Comparison of ENCODE assay signal across 10 mouse cellular contexts in genomic region chr17:31939292-31940060, GRCm38 (mm10).
DNase-seq lines count a peak whose midpoint lies in the region; ATAC-seq and TF ChIP-seq lines count a peak whose summit lies in the region.
"Had no signal": no experiment of that assay in that cellular context is flagged by ENCODE, and none has a peak within 500 bp of the region (broad histone marks: within the 10 kb centered on the region; RNA-seq: fewer than 3 reads in every experiment).

No protein-coding gene starts in this region.

- no peak for TF ChIP-seq CTCF in kidney, adult 2 months (conservative IDR thresholded peaks at IDR 0.05; ENCODE audit: insufficient read depth, insufficient read length, low read depth, low read length)
- no peak for TF ChIP-seq CTCF in liver, postnatal 0 days (IDR thresholded peaks at IDR 0.05; ENCODE audit: low read depth)

- TF ChIP-seq POLR2A in kidney, adult 2 months (IDR thresholded peaks at IDR 0.05; ENCODE audit: low read depth, low read length), result no peak

- no peaks in the 10 kb centered on the region for H3K36me3 ChIP-seq in kidney, adult 2 months (ENCODE audit: control insufficient read depth, insufficient read depth, low read length)
- no peaks in the 10 kb centered on the region for H3K36me3 ChIP-seq in liver, postnatal 0 days (replicated peaks; ENCODE audit: insufficient read depth, low read length)
- H3K36me3 ChIP-seq: heart, embryonic 15.5 days; neural tube, embryonic 12.5 days had no signal

- no peaks in the 10 kb centered on the region for H3K27me3 ChIP-seq in kidney, adult 2 months (replicated peaks; ENCODE audit: control insufficient read depth, insufficient read depth, low read length)
- H3K27me3 ChIP-seq in liver, postnatal 0 days (ENCODE audit: insufficient read depth, low read length), result no peaks in the 10 kb centered on the region
- H3K27me3 ChIP-seq: heart, embryonic 15.5 days; neural tube, embryonic 12.5 days had no signal

- H3K4me1 ChIP-seq in kidney, adult 2 months (ENCODE audit: control insufficient read depth, insufficient read depth, low read length), result peaks cover 44% of the 10 kb centered on the region
- H3K4me1 ChIP-seq in liver, postnatal 0 days (ENCODE audit: insufficient read depth), result peaks cover 28% of the 10 kb centered on the region
- H3K4me1 ChIP-seq: neural tube, embryonic 12.5 days had no signal

- peak; percentile 75 for DNase-seq in urinary bladder, postnatal 14 days (ENCODE audit: low spot score)
- DNase-seq in urinary bladder, postnatal 10 days (ENCODE audit: low spot score), result no peak
- peak; percentile 93 for DNase-seq in kidney, adult 2 months
- DNase-seq in liver, postnatal 0 days, result peak; percentile 70
- no peak for DNase-seq in layer of hippocampus, adult 8-10 months (ENCODE audit: low spot score in 2 of 2)

- H3K27ac ChIP-seq in kidney, adult 2 months (ENCODE audit: insufficient read depth, low read depth, low read length), result peak overlapping the region; percentile 86
- peak overlapping the region; percentile 76 for H3K27ac ChIP-seq in liver, postnatal 0 days (ENCODE audit: low read depth)
- H3K27ac ChIP-seq: heart, embryonic 15.5 days; neural tube, embryonic 12.5 days had no signal

- no peaks in the 10 kb centered on the region for H3K9me3 ChIP-seq in liver, postnatal 0 days (ENCODE audit: low read length)
- H3K9me3 ChIP-seq: heart, embryonic 15.5 days; neural tube, embryonic 12.5 days had no signal

- no peak overlapping the region for H3K9ac ChIP-seq in liver, postnatal 0 days (replicated peaks)
- H3K9ac ChIP-seq: heart, embryonic 15.5 days; neural tube, embryonic 12.5 days had no signal

- WGBS in kidney, adult 2 months, result 55% methylated on average over 16 of the region's 16 CpGs
- WGBS in liver, postnatal 0 days (ENCODE audit: insufficient replicate concordance), result 74% methylated on average over 16 of the region's 16 CpGs

- no peak overlapping the region for H3K4me3 ChIP-seq in kidney, adult 2 months (ENCODE audit: insufficient read depth, low read depth, low read length)
- no peak overlapping the region for H3K4me3 ChIP-seq in liver, postnatal 0 days (ENCODE audit: low read depth, low read length)
- H3K4me3 ChIP-seq: heart, embryonic 15.5 days; neural tube, embryonic 12.5 days had no signal

- no peak for TF ChIP-seq EP300 in liver, postnatal 0 days (IDR thresholded peaks at IDR 0.05; ENCODE audit: low read depth)

- no peak overlapping the region for H3K4me2 ChIP-seq in liver, postnatal 0 days (ENCODE audit: low read depth, low read length)
- H3K4me2 ChIP-seq: heart, embryonic 15.5 days; neural tube, embryonic 12.5 days had no signal

- peak; percentile 91 for ATAC-seq in liver, postnatal 0 days
- no peak for ATAC-seq in CD4-positive, CD25-positive, alpha-beta regulatory T cell, adult 4 months
- ATAC-seq in activated CD4-positive, CD25-positive, alpha-beta regulatory T cell, adult 4 months, result no peak
- ATAC-seq: intestine, postnatal 0 days had no signal

Comparison
In these comparisons a context has a peak if more than half of its experiments do, and no peak if none do; other contexts are left out.
1. DNase-seq: peak in urinary bladder, postnatal 14 days (single experiment), kidney, adult 2 months (single experiment) and liver, postnatal 0 days (single experiment); none in urinary bladder, postnatal 10 days (single experiment) and layer of hippocampus, adult 8-10 months (0 of 2).